Mouse (Mus musculus) CH12.LX (cell line): Measurements from ENCODE around the gene Pcdh10. TPM values are rescaled to one million over a fixed set of nuclear protein-coding genes. Genes with fewer than 3 reads are reported as not detected.

Source experiments
- DNase-seq: peaks from one replicate; pipeline ENCODE4 v3.0.0-alpha.2; 2013; ENCODE audit errors: extremely low read depth
- H3K27ac ChIP-seq: 2 replicates; pipeline ENCODE4 v1.5.1; 2012; ENCODE audit warnings: low read depth, mild to moderate bottlenecking, control low read depth, moderate library complexity; ENCODE audit not compliant: insufficient read depth
- H3K27me3 ChIP-seq: replicated peaks from 2 replicates; pipeline ENCODE3; 2012; ENCODE audit warnings: inconsistent platforms
- H3K36me3 ChIP-seq, 2 experiments: replicated peaks in 1 of 2; 2 replicates each; pipeline versions ENCODE3 to v1.6.1; 2012; ENCODE audit warnings: inconsistent platforms in 1 of 2, low read length in 1 of 2, mild to moderate bottlenecking in 1 of 2, mixed read lengths in 1 of 2, moderate library complexity in 1 of 2; ENCODE audit not compliant: control insufficient read depth in 1 of 2, insufficient read depth in 1 of 2
- H3K4me1 ChIP-seq, 2 experiments: 2 replicates each; pipeline ENCODE4 v1.6.1; 2012; ENCODE audit warnings: inconsistent platforms in 1 of 2, moderate library complexity in 1 of 2; ENCODE audit not compliant: insufficient read depth in 2 of 2, control insufficient read depth in 1 of 2
- H3K4me2 ChIP-seq: 2 replicates; pipeline ENCODE4 v1.6.1; 2012; ENCODE audit warnings: low read depth, mild to moderate bottlenecking, control low read depth; ENCODE audit not compliant: poor library complexity, insufficient read depth, severe bottlenecking
- H3K4me3 ChIP-seq, 3 experiments: fragments of 150-350 bp in 1 of 3; sonication (generic) in 1 of 3; replicated peaks in 1 of 3; 2 replicates each; pipeline versions ENCODE3 to v1.5.1; 2011 to 2012; ENCODE audit warnings: low read depth in 2 of 3, low read length in 2 of 3, mild to moderate bottlenecking in 2 of 3, moderate library complexity in 2 of 3, control low read depth in 1 of 3, improper control_type of control experiment in 1 of 3, inconsistent platforms in 1 of 3, mixed read lengths in 1 of 3; ENCODE audit not compliant: poor library complexity in 1 of 3
- H3K79me2 ChIP-seq: replicated peaks from 2 replicates; pipeline ENCODE4 v1.6.1; 2012; ENCODE audit warnings: mild to moderate bottlenecking, moderate library complexity; ENCODE audit not compliant: control insufficient read depth, poor library complexity, insufficient read depth, severe bottlenecking; ENCODE audit errors: extremely low read depth
- H3K9ac ChIP-seq: 2 replicates; pipeline ENCODE4 v1.6.1; 2012; ENCODE audit warnings: low read depth, mild to moderate bottlenecking, control low read depth, moderate library complexity; ENCODE audit not compliant: insufficient read depth
- H3K9me3 ChIP-seq: replicated peaks from 2 replicates; pipeline ENCODE3; 2012; ENCODE audit warnings: low read length, inconsistent platforms, mixed read lengths
- BHLHE40 ChIP-seq: IDR thresholded peaks from 2 replicates; pipeline ENCODE4 v1.6.1; 2011; ENCODE audit warnings: mild to moderate bottlenecking, low read depth, low read length, improper control_type of control experiment
- CHD1 ChIP-seq: IDR thresholded peaks from 2 replicates; pipeline ENCODE4 v1.6.1; 2012; ENCODE audit warnings: low read depth, low read length, improper control_type of control experiment, inconsistent platforms
- CHD2 ChIP-seq: IDR thresholded peaks from 2 replicates; pipeline ENCODE4 v1.6.1; 2011; ENCODE audit warnings: low read length, improper control_type of control experiment
- ELF1 ChIP-seq: IDR thresholded peaks from 2 replicates; pipeline ENCODE4 v1.6.1; 2014; ENCODE audit warnings: low read depth, mild to moderate bottlenecking, inconsistent platforms, low read length, improper control_type of control experiment
- EP300 ChIP-seq: IDR thresholded peaks from 2 replicates; pipeline ENCODE4 v1.6.1; 2011; ENCODE audit warnings: low read length, improper control_type of control experiment
- ETS1 ChIP-seq: conservative IDR thresholded peaks from 2 replicates; pipeline ENCODE4 v1.6.1; 2012; ENCODE audit warnings: low read depth, mild to moderate bottlenecking, inconsistent platforms, low read length, improper control_type of control experiment, moderate library complexity
- HCFC1 ChIP-seq: IDR thresholded peaks from 2 replicates; pipeline ENCODE4 v1.6.1; 2012; ENCODE audit warnings: low read depth, mild to moderate bottlenecking, inconsistent platforms, low read length, improper control_type of control experiment
- IRF4 ChIP-seq: IDR thresholded peaks from 2 replicates; pipeline ENCODE4 v1.6.1; 2014; ENCODE audit warnings: low read depth, mild to moderate bottlenecking, inconsistent platforms, low read length, improper control_type of control experiment
- JUND ChIP-seq: conservative IDR thresholded peaks from 2 replicates; pipeline ENCODE4 v1.6.1; 2011; ENCODE audit warnings: low read depth, low read length, improper control_type of control experiment
- KAT2A ChIP-seq: IDR thresholded peaks from 2 replicates; pipeline ENCODE4 v1.6.1; 2012; ENCODE audit warnings: low read length, improper control_type of control experiment, inconsistent platforms; ENCODE audit not compliant: insufficient replicate concordance
- MXI1 ChIP-seq: IDR thresholded peaks from 2 replicates; pipeline ENCODE4 v1.6.1; 2011; ENCODE audit warnings: mild to moderate bottlenecking, low read depth, low read length, improper control_type of control experiment
- MYC ChIP-seq: IDR thresholded peaks from 2 replicates; pipeline ENCODE4 v1.6.1; 2011; ENCODE audit warnings: low read depth, mild to moderate bottlenecking, improper control_type of control experiment, low read length
- NRF1 ChIP-seq: IDR thresholded peaks from 2 replicates; pipeline ENCODE4 v1.6.1; 2014; ENCODE audit warnings: low read depth, mild to moderate bottlenecking, inconsistent platforms, low read length, improper control_type of control experiment, moderate library complexity
- RCOR1 ChIP-seq: conservative IDR thresholded peaks from 2 replicates; pipeline ENCODE4 v1.6.1; 2012; ENCODE audit warnings: low read depth, mild to moderate bottlenecking, inconsistent platforms, low read length, improper control_type of control experiment
- SIN3A ChIP-seq: IDR thresholded peaks from 2 replicates; pipeline ENCODE4 v1.6.1; 2012; ENCODE audit warnings: low read length, improper control_type of control experiment, inconsistent platforms
- TCF12 ChIP-seq: IDR thresholded peaks from 2 replicates; pipeline ENCODE4 v1.6.1; 2014; ENCODE audit warnings: low read depth, mild to moderate bottlenecking, inconsistent platforms, low read length, improper control_type of control experiment
- UBTF ChIP-seq: IDR thresholded peaks from 2 replicates; pipeline ENCODE4 v1.6.1; 2012; ENCODE audit warnings: low read depth, mild to moderate bottlenecking, inconsistent platforms, low read length, improper control_type of control experiment, moderate library complexity
- USF1 ChIP-seq: IDR thresholded peaks from 2 replicates; pipeline ENCODE4 v1.6.1; 2014; ENCODE audit warnings: low read depth, mild to moderate bottlenecking, inconsistent platforms, low read length, improper control_type of control experiment
- USF2 ChIP-seq: conservative IDR thresholded peaks from 2 replicates; pipeline ENCODE4 v1.6.1; 2011; ENCODE audit warnings: low read depth, low read length, improper control_type of control experiment
- ZC3H11A ChIP-seq: IDR thresholded peaks from 2 replicates; pipeline ENCODE4 v1.6.1; 2012; ENCODE audit warnings: low read depth, mild to moderate bottlenecking, inconsistent platforms, low read length, improper control_type of control experiment
- ZKSCAN1 ChIP-seq: IDR thresholded peaks from 2 replicates; pipeline ENCODE4 v1.6.1; 2012; ENCODE audit warnings: low read depth, inconsistent platforms, low read length, improper control_type of control experiment, borderline replicate concordance
- ZMIZ1 ChIP-seq: IDR thresholded peaks from 2 replicates; pipeline ENCODE4 v1.6.1; 2012; ENCODE audit warnings: low read depth, mild to moderate bottlenecking, inconsistent platforms, low read length, improper control_type of control experiment
- dilution Hi-C: fragments of 300-500 bp; cut with MboI; formaldehyde crosslinking; loops from 2 replicates; pipeline ENCODE4 v1.14.3; 2020; ENCODE audit warnings: low sequenced_read_pairs; ENCODE audit not compliant: extremely low pct_unique_long_range_greater_than_20kb, extremely low pct_ligation_motif_present
- in situ Hi-C: fragments of 300-500 bp; cut with MboI; formaldehyde crosslinking; loops from 3 replicates; pipeline ENCODE4 v1.14.3; 2019; ENCODE audit warnings: low sequenced_read_pairs, low pct_ligation_motif_present, low pct_unique_long_range_greater_than_20kb, mixed read lengths
- polyA plus RNA-seq: library from polyadenylated mRNA; unstranded; fragments of >175 nt; gene quantifications from 2 replicates; pipeline ENCODE4 v1.2.1, GENCODE M21; 2012; ENCODE audit warnings: low read depth; ENCODE audit not compliant: insufficient read length
- total RNA-seq, 2 experiments: library from RNA; depleted of rRNA; stranded (reverse); fragments of 300-350 nt in 1 of 2; fragments of >200 nt in 1 of 2; gene quantifications; 2 replicates each; pipeline ENCODE4 v1.2.3; 2012 to 2014

Gene Pcdh10
- not detected in 2 replicates for total RNA-seq (2012; rRNA removed)
- not detected in 2 replicates for total RNA-seq (2014; rRNA removed)
- polyA plus RNA-seq = not detected in 2 replicates

DNA sequence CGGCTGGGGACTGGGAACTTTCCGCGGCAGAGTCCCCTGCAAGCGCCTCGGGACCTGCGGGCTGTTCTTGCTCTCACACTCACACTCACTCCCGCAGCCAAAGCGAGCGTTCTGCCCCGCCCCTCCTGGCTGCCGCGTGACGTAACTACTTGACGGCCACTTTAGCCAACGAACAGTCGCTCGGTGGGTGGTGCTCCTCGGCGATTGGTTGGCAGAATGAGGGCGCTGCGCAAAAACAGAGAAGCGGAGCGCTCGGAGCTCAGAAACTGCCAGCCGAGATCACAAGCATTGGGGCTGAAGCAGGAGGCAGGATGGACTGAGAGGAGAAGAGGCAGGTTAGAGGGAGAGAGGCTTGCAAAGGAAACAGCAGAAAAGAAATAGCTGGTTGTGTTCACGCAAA lies at the start of gene Pcdh10:
TSS of gene Pcdh10 (plus strand) at position 254 of the 400 bp plus-strand sequence.
- TF ChIP-seq ETS1 = no peak
- TF ChIP-seq ZMIZ1 = no peak
- no peak for TF ChIP-seq IRF4
- TF ChIP-seq NRF1 = no peak
- TF ChIP-seq USF2 = no peak
- TF ChIP-seq MXI1 = no peak
- no peak for TF ChIP-seq RCOR1
- TF ChIP-seq EP300 = no peak
- no peak for TF ChIP-seq MYC
- no peak for TF ChIP-seq CHD1
- no peak for TF ChIP-seq BHLHE40
- no peak within 1 kb of the TSS for H3K4me2 ChIP-seq
- no peaks in the 10 kb centered on the region for H3K79me2 ChIP-seq
- no peak within 1 kb of the TSS for H3K27ac ChIP-seq
- H3K4me3 ChIP-seq = no peak within 1 kb of the TSS
- H3K9me3 ChIP-seq = peaks cover 72% of the 10 kb centered on the region
- no peaks in the 10 kb centered on the region for H3K36me3 ChIP-seq
- no peaks in the 10 kb centered on the region for H3K27me3 ChIP-seq
- dilution Hi-C loops = no loop called here
- H3K9ac ChIP-seq = no peak within 1 kb of the TSS
- in situ Hi-C loops = no loop called here
- DNase-seq = no peak
- H3K4me1 ChIP-seq = no peaks in the 10 kb centered on the region

DNA sequence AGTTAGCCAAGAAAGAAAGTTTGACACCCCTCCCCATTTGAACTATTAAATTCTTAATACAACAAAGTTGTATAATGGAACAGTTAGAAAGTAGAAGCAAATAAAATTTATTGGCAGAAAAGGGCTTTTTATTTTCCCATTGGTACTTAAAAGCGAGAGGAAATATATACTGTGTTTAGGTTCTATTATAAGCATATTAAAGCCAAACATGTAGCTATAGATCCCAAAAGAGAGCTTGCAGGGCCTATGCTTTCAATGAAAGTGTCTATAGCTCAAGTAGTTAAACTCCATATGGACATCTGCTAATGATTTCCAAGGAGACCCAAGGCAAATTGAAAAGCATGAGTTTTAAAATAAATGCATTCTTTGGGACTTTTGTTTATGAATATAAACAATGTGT lies 22.3 kb upstream of the Pcdh10 start:
- H3K9ac ChIP-seq = no peak overlapping the region
- H3K27ac ChIP-seq = no peak overlapping the region
- H3K9me3 ChIP-seq = peaks cover 16% of the 10 kb centered on the region
- dilution Hi-C loops = no loop called here
- TF ChIP-seq ZKSCAN1 (no peak), TCF12 (no peak), CHD2 (no peak), KAT2A (no peak), UBTF (no peak), ZC3H11A (no peak), ELF1 (no peak), HCFC1 (no peak), JUND (no peak), SIN3A (no peak), MYC (no peak), USF1 (no peak)
- no peaks in the 10 kb centered on the region for H3K27me3 ChIP-seq
- no peaks in the 10 kb centered on the region for H3K36me3 ChIP-seq
- no peaks in the 10 kb centered on the region for H3K4me1 ChIP-seq
- DNase-seq = no peak
- no peak overlapping the region for H3K4me3 ChIP-seq
- no peak overlapping the region for H3K4me2 ChIP-seq
- H3K79me2 ChIP-seq = no peaks in the 10 kb centered on the region
- in situ Hi-C loops = no loop called here
